Mouse (Mus musculus) kidney, adult 8-10 months (tissue): ENCODE data around the gene Myo1e.

ENCODE experiments used
- DNase-seq, 2 experiments: peaks; one replicate each; pipeline ENCODE4 v3.0.0; 2022

The Myo1e gene

GRCm38 (mm10) chr9:70379502-70380467 lies 172.6 kb downstream of the Myo1e start:
- no peak for DNase-seq

DNA sequence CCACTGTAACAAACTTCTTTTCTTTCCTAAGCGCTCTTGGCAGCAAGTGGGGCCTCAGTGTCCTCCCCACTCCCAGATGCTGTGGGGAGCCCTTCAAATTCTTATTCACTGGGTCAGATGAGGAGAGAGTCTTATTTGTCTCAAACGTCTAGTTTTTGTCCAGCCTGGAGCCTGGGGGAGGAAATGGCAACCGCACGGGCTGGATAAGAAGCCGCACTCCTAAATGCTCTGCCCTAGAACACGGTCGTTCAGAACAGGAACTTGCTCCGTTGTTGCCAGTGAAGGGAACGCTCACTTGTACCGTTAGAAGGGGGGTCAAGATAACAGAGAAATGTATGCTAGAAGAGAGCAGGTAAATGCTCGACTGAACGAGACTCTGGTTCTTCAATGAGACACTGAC lies 174.9 kb downstream of the Myo1e start:
- no peak for DNase-seq

DNA sequence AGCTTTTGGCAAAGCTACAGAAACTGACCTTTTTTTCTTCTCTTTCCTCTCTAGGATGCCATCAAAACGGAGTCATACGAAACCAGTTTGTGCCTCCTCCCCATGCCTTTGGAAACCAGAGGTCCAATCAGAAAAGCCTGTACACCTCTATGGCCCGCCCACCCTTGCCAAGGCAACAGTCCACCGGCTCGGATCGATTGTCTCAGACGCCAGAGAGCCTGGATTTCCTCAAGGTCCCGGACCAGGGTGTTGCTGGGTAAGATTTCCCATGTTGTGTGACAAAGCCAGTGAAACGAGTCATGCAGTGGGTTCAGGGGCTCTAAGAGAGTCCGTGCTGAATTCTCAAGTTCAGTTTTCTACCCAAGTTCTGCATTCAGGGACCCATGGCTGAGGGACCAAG lies 176.6 kb downstream of the Myo1e start:
- DNase-seq, result no peak

DNA sequence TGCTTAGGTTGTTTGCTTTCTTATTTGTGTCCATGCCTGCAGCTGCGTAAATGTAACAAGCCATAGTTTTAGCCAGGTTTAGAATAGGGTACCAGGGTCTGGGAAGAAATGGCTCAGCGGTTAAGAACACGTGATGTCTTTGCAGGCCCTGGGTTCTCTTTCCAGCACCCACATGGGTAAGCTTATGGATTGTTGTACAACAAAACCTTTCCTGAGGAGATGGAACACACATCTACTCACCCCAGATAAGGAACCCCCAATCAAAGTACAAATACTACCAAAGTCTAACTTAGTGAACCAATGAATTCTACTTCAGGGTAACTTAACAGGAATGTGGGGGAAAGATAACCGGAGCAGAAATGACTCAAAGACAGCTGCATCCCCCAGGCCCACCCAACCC lies 177.3 kb downstream of the Myo1e start:
- DNase-seq, result no peak

DNA sequence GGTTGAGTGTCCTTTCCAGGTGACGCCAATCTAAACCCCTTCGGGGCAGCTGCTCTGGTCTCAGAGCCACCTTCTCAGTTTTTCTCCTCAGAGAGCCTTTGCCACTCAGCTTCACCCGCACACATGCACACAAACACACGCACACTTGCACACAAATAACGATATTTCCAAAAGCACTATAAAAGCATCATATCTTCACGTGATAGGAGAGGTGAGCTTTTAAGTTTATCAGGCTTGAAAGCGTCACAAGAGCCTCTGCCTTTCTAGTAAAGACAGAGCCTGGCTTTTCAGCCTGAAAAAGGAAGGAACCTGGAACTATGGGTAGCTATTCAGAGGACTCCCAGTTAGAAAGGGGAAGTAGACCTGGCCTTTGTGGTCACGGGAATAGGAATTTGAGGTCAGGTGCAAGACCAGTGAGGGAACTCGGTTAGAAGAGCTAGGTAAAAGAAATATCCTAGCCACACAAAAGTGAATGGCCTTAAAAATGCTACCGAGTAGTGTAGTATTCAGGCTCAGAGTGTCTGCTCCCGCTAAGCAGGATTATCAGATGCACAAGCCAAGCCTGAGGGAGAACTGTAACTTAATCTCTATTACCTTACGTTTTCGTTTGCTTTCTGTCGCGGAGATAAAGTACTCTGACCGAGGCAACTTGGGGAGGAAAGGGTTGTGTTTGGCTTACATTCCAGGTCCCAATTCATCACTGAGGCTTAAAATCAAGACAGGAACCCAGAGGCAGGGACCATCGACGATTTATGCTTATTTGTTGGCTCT lies 178.0 kb downstream of the Myo1e start:
- no peak for DNase-seq

DNA sequence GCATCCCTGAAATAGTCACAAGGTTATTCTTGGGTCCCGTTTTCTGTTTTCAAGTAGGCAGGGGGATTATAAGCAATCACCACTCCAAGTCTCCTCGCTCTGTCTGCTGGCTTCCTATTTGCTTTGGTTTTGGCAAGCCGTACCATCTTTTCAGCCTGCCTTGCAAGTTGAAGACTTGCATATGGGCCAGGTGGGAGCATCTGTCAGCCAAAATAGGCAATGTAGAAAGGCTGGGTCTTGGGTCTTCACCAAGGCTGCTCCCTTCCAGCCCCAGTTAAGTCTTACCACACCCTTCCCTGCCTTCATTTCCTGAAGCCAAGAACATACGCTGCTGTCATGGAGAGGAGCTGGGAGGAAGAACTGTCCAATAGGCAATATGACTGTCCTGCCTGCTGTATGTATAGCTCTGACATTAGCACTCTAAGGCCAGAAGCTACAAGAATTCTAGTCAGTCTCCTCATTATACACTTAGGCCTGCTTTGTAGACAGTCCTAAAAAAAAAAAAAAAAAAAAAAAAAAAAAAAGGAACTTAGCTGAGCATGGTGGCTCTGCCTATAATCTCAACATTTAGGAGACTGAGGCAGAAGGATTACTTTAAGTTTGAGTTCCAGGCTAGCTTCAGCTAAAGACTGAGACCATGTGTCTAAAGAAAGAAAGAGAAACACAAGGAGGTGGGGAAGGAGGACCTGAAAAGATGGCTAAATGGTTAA lies 180.4 kb downstream of the Myo1e start:
- DNase-seq, result no peak

- DNase-seq, result no peak
Measured at GRCm38 (mm10) chr9:70389548-70389947, 182.4 kb downstream of the Myo1e start.

DNA sequence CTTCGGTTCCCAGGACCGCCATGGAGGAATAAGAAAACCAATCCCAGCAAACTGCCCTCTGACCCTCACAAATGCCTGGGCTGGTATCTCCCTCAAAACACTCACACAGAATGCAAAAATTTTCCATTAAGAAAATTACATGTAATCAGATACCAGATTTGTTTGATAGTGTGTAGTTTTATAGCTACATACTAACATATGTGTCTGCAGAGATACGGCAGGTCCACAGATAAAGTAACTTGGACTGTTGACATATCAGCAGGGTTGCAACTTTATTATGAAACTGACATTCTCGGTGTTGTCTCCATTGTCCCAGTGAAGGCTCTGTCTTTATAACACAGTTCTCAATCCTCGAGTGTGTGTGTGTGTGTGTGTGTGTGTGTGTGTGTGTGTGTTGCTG lies 183.9 kb downstream of the Myo1e start:
- no peak for DNase-seq

- DNase-seq, result no peak
Measured at GRCm38 (mm10) chr9:70391660-70392562, 184.8 kb downstream of the Myo1e start.

DNA sequence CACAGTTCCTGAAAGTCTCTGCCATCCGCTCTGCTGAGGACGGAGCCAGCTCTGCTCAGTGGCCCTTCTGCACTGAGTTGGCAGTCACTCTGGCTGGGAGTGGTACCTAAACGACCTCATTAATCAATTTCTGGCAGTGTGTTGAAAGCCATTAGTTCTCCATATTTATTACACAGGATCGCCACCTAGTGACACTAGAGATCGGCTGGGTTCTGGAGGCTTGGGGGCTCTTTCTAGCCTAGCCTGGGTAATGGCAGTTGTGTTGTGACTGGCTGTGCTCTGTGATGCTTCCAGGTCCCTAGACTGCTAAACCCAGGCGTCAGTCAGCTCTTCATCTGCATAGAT lies 185.4 kb downstream of the Myo1e start:
- DNase-seq, result peak; percentile 15 to 20

DNA sequence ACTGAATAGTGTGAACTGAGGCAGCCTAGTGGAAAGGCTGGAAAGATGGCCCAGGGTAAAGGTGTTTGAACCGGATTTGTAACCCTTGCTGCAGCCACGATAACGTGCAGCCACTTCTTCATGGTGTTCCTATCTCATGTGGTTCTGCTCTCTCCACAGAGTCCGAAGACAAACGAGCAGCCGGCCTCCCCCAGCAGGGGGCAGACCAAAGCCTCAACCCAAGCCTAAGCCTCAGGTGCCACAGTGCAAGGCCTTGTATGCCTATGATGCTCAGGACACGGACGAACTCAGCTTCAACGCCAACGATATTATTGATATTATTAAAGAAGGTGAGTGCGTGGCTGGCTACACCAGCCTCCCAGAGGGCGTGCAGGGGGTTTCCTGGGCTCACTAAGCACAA lies 188.5 kb downstream of the Myo1e start:
- no peak for DNase-seq

DNA sequence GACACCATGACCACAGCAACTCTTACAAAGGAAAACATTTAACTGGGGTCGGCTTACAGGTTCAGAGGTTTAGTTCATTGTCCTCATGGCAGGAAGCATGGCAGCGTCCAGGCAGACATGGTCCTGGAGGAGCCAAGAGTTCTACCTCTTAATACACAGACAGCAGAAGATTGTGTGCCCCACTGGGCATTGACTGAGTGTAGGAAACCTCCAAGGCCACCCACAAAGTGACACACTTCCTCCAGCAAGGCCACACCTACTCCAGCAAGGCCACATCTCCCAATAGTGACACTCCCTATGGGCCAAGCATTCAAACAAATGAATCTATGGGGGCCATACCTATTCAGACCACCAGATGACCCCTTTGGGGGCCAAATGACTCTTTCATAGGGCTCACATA lies 188.9 kb downstream of the Myo1e start:
- no peak for DNase-seq

DNA sequence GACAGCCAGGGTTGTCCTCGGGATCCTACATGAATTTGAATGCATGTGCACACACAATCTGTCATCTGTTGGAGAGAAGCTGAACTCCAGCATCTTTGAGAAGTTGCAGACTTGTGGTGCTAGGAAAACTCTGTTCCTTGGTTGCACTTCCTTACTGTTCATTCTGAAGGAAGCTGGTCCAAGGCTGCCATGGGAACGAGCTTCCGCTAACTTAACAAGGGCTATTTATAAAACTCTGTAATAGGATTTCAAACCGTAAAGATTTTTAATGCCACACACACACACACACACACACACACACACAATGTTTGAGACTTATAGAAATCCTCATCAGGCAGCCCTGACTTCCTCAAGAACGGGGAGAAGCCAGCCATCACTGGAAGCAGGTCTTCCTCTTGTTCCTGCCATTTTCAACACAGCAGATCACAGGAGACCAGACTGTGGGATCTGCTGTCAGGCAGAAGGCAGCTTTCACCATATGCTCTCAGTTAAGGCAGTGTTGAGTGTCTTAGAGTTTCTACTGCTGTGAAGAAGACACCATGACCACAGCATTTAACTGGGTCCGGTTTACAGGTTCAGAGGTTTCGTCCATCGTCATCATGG lies 194.9 kb downstream of the Myo1e start:
- no peak for DNase-seq

DNA sequence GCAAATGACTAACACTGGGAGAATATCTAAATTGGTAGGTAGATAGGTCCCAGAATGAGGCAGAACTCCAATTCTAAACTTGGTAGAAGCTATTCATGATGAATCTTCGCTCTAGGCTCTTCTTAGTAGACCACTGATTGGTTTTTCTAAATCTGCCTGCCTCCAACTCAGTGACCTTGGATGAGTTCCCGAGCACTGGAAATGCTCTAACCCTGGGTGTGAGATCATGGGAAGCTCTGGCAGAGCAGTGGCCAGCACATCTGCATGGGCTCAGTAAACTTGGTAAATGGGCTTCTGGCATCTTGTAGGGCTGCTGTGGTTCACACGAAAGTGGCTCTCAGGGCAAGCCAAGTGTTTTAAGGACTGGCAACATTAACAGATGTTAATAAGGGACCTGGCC lies 199.4 kb downstream of the Myo1e start:
- no peak for DNase-seq

DNA sequence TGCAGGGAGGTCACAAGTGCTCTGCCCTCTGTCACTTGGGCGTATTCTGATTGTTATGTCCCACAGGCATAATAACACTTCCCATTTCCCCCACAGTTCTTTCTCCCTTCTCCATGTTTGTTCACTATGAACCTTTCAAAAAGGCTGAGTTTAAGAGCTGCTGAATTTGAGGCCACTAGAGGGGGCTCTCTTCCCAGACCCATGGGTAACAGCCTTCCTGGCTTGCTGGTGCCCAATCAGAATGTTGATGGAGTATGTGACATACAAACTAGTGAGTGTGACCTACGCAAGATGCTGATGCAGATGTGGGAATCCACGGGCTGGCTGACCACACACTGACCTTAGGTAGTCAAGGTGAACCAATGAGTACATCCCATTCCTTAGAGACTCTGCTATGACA lies 201.6 kb downstream of the Myo1e start:
- DNase-seq, result peak; percentile 14 to 42

DNA sequence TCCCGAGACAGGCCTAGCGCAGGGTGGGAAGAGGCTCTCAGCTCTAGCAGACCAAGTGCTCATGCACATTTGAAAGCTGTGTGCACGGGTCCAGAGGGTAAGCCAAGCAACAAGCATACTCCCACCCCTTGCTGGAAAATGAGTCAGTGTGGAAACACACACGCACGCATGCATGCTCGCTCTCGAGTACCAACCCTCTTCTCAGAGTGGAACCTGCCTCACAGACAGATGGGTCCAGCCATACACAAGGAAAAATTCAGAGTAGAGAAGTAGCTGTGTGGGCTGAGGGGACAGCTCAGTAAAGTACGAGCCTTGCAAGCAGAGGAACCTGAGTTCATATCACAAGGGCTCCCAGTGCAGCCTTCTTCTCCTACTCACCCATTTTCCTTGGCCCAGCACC lies 202.6 kb downstream of the Myo1e start:
- no peak for DNase-seq

- no peak for DNase-seq
Measured at GRCm38 (mm10) chr9:70410668-70411067, 203.5 kb downstream of the Myo1e start.

GRCm38 (mm10) chr9:70413038-70413437 lies 205.9 kb downstream of the Myo1e start:
- no peak for DNase-seq

DNA sequence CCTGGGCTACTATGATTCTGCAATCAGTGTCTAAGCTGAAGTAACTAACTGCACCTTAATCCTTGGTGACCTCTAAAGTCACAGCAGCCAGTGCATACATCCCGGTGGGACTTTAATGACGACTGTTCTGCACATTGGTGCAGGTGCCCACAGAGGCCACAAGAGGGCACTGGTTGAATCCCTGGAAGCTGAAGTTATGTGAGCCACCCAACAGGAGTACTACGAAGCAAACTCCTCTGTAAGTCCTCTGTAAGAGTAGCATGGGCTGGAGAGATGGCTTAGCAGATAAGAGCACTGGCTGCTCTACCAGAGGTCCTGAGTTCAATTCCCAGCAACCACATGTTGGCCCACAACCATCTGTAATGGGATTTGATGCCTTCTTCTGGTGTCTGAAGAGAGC lies 209.3 kb downstream of the Myo1e start:
- DNase-seq, result no peak

- DNase-seq, result peak; percentile 80 to 85
Measured at GRCm38 (mm10) chr9:70421257-70422056, 214.3 kb downstream of the Myo1e start, which contains the start of gene Ccnb2. TSS of gene Ccnb2 (minus strand) at chr9:70421547.

DNA sequence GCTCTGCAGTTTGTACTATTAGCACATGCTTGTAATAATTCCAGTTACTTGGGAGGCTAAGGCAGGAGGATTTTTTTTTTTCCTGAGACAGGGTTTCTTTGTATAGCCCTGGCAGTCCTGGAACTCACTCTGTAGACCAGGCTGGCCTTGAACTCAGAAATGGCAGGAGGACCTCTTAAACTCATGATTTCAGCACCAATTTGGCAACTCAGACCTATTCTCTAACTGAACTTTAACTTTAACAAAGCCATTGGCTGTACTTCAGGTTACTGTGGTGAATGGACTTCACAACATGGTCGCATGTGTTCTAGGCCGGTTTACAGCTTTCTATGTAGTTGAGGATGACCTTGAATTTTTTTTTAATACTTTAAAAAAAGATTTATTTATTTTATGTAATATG lies 215.5 kb downstream of the Myo1e start:
- no peak for DNase-seq
